Mouse (Mus musculus) kidney, postnatal 4 days (tissue): ENCODE measurements around the gene Olfr1270.
"Not testable (repeated sequence)": the region's sequence is repeated elsewhere in the genome, so short reads cannot be mapped to it uniquely, and the experiment has no call there.

Experiments
- DNase-seq, 2 experiments: peaks; one replicate each; pipeline ENCODE4 v3.0.0; 2021; ENCODE audit warnings: mixed read lengths in 2 of 2

Olfr1270 gene

GRCm38 (mm10) chr2:90152991-90153390 is at the start of gene Olfr1270:
Gene Olfr1270 (minus strand): TSS chr2:90153091.
- DNase-seq, result no peak

DNA sequence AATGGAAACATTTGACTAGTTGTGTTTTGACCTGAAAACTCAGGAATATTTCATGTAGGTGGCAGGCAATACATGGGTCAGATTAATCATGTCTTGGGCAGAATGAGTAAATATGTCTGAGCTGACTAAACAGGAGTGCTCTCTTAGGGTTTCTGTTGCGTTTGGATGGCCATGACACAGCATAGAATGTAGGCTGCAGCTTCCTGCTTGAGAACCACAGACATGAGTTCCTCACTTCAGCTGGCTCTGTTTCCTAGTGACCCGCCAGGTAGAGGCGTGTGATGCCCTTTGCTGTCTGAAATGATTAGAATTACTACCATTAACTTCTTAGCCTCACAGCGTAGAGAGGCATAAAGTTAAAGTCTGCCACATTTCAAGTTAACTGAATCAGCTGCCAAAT is 46.7 kb upstream of the Olfr1270 start:
- DNase-seq, result not testable (repeated sequence)

GRCm38 (mm10) chr2:90195285-90195684 is 42.4 kb upstream of the Olfr1270 start:
- DNase-seq, result not testable (repeated sequence)

GRCm38 (mm10) chr2:90194750-90195149 is 41.9 kb upstream of the Olfr1270 start:
- DNase-seq, result not testable (repeated sequence)

DNA sequence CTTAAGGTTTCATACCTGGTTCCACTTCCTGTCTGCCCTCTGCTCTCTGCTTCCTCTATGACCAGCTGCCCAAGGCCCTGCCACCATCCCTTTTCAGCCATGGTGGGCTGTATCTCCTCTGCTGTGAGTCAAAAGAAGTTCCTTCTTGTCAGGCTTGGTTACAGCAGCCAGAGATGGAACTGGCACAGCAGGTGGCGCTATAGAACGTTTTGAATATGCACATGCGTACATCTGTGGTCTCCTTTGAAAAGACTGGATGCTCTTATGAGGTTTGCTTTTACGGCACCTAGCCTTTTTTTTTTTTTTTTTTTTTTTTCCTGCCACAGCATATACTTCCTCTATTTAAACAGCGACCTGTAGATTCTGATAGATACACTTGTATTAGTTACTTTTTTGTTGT is 34.2 kb upstream of the Olfr1270 start:
- DNase-seq, result not testable (repeated sequence)

DNA sequence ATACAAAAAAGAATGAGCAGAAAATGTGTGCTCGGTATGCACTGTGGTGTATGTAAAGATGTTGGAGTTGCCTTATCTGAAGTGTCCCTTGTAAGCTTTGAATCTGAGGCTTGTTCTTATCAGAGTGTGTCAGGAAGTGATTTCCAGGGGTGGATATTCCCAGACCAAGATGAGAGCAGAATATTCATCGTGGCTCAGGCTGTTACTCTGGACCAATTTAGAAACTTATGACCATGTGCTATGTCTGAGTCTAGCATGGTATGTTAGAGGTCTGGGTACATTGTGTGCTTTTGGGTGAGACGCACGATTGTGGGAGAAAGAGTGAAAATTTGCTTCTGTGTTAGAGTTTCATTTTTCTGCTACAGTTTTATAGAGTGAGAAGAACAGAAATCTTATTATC is 33.2 kb upstream of the Olfr1270 start:
- DNase-seq, result not testable (repeated sequence)

GRCm38 (mm10) chr2:90153916-90154315 is 1.0 kb upstream of the Olfr1270 start:
- DNase-seq, result no peak

DNA sequence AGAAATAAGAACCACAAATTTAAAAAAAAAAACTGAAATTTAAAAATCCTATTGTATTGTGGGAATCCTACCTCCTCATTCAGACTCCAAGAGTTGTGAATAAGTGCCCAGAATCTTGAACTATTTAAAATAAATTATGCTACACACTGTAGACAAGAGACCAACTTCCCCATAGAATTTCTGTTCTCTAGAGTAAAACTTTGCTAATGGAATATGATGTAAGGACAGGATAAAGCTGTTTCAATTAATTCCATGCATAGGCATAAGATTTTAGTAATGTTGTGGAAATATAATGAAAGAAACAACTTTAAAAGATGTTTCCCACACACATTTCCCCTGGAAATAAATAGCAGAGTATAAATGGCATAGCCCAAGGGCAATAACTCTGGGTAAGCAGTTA is 10.7 kb downstream of the Olfr1270 start, which contains the start of gene Olfr32:
Gene Olfr32, minus strand, starts transcription at position 101 of the 400 bp plus-strand sequence.
- DNase-seq, result no peak

DNA sequence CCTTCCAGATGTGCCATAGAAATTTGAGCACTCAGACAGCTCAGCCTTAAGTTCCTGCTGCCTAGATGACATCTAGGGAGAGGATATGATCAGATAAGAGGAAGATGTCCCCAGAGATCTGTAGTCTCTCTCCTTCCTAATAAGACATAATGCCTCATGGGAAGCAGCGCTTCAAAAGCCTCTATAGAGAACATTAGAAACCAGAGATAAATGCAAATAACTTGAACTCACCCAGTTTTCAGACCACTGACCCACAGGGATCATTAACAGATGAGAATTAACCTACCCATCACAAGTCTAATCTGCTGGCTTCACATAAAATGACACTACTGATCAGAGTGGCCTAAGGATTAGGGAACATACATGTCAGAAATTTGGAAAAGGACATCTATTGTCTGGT is 31.6 kb downstream of the Olfr1270 start, which contains the start of gene Olfr1269:
Gene Olfr1269, minus strand, starts transcription at position 101 of the 400 bp plus-strand sequence.
- DNase-seq, result no peak
